Mouse (Mus musculus): ENCODE data around the gene Pnpla7.

DNA sequence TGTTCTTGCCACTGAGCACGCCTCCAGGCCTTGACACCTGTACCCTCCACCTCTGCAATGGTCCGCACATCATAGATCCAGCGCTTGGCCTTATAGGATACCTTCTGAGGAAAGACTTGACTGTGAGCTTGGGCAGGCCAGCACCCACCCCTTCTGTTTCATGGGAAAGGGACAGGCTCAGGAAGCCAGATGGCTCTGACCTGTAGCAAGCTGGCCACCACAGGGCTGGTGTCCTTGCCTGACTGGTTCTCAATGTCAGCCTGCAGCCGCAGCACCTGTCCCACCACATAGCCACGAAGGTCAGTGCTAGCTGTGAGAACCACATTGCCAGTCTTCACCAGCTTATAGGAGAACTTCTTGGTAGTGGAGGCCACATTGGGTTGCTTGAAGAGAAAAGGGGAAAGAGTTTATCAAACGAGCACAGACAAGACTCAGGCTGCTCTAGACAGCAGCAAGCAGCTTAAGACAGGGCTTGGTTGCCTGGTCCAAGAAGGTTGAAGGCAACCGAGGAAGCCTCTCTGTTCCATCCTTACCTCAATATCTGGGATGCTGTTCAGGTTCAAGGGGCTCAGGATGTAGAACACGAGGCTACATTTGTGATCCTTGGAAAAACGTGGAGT lies 49.4 kb upstream of the Pnpla7 start:
- no peak for TF ChIP-seq EP300 (IDR thresholded peaks at IDR 0.05; ENCODE audit: insufficient read depth, low read depth, low read length)
- no peak for TF ChIP-seq POLR2A (IDR thresholded peaks at IDR 0.05; ENCODE audit: insufficient read depth, low read depth, low read length)

Measured in heart, adult 2 months (tissue).